Mouse (Mus musculus): ENCODE results near the gene Ccdc12. TPM values are rescaled to one million over a fixed set of nuclear protein-coding genes. Genes with fewer than 3 reads are reported as not detected.
"Not testable (repeated sequence)": the region's sequence is repeated elsewhere in the genome, so short reads cannot be mapped to it uniquely, and the experiment has no call there.

The Ccdc12 gene
- total RNA-seq, 2 experiments from 2014 or later, result 64.3 to 66.0 TPM

GRCm38 (mm10) chr9:110676492-110676911, 20.2 kb downstream of the Ccdc12 start:
- DNase-seq, result no peak

- DNase-seq, result no peak
These were observed 22.6 kb downstream of the Ccdc12 start for GRCm38 (mm10) chr9:110678886-110679285.

- DNase-seq, result no peak
These were observed 24.6 kb downstream of the Ccdc12 start for GRCm38 (mm10) chr9:110680736-110681507.

GRCm38 (mm10) chr9:110681817-110682216, 25.5 kb downstream of the Ccdc12 start:
- DNase-seq, result peak; percentile 49

GRCm38 (mm10) chr9:110682255-110682654, 26.0 kb downstream of the Ccdc12 start:
- peak; percentile 46 for DNase-seq

GRCm38 (mm10) chr9:110682697-110683096, 26.4 kb downstream of the Ccdc12 start:
- not testable (repeated sequence) for DNase-seq

- no peak for DNase-seq
These were observed 27.3 kb downstream of the Ccdc12 start for GRCm38 (mm10) chr9:110683574-110684099.

GRCm38 (mm10) chr9:110684100-110684831, 28.0 kb downstream of the Ccdc12 start:
- peak; percentile 73 for DNase-seq

GRCm38 (mm10) chr9:110685187-110685586, 28.9 kb downstream of the Ccdc12 start:
- peak; percentile 63 for DNase-seq

GRCm38 (mm10) chr9:110685591-110685990, 29.3 kb downstream of the Ccdc12 start:
- DNase-seq, result peak; percentile 57

- no peak for DNase-seq
These were observed 30.2 kb downstream of the Ccdc12 start for GRCm38 (mm10) chr9:110686472-110686871.

- DNase-seq, result no peak
These were observed 30.8 kb downstream of the Ccdc12 start for GRCm38 (mm10) chr9:110687061-110687460.

GRCm38 (mm10) chr9:110687846-110688245, 31.5 kb downstream of the Ccdc12 start:
- DNase-seq, result no peak

- no peak for DNase-seq
These were observed 33.0 kb downstream of the Ccdc12 start for GRCm38 (mm10) chr9:110689261-110689779.

- no peak for DNase-seq
These were observed 39.0 kb downstream of the Ccdc12 start for GRCm38 (mm10) chr9:110695165-110695755.

GRCm38 (mm10) chr9:110696427-110696826, 40.1 kb downstream of the Ccdc12 start:
- DNase-seq, result no peak

- DNase-seq, result no peak
These were observed 41.2 kb downstream of the Ccdc12 start for GRCm38 (mm10) chr9:110697465-110697864.

GRCm38 (mm10) chr9:110699574-110699973, 43.3 kb downstream of the Ccdc12 start:
- no peak for DNase-seq

GRCm38 (mm10) chr9:110701114-110702032, 45.1 kb downstream of the Ccdc12 start:
- no peak for DNase-seq

GRCm38 (mm10) chr9:110702848-110703247, 46.5 kb downstream of the Ccdc12 start:
- DNase-seq, result peak; percentile 44

GRCm38 (mm10) chr9:110703951-110704350, 47.6 kb downstream of the Ccdc12 start:
- DNase-seq, result no peak

Data from adrenal gland, postnatal 10 days (tissue).